ENCODE assay signal across 19 mouse cellular contexts in the genomic region with DNA sequence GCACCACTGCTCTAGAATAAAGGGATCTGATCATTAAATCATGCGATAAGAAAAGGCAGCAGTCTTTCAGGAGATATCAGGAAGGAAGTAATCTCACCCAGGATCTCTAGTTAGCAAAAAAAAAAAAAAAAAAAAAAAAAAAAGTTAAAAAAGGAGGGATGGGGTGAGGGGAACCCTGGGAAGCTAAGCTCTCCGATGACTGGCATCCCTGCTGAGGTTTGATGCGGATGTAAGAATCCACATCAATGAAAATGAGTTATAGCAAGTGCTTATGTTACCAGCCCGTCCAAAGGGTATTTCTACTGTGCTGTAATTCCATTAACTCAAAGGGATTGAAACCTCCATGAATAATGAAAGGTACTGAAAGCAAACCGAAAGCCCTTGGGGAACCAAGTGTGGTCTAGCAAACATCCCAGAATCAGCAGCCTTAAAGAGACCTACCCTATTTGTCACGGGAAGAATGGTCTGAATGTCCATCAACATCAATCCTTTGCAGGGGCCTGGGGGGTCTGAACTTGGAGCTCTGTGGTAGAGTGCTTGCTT. TPM values are rescaled to one million over a fixed set of nuclear protein-coding genes. Genes with fewer than 3 reads are reported as not detected.
DNase-seq lines count a peak whose midpoint lies in the region; ATAC-seq and TF ChIP-seq lines count a peak whose summit lies in the region.
"Had no signal": no experiment of that assay in that cellular context is flagged by ENCODE, and none has a peak within 500 bp of the region (broad histone marks: within the 10 kb centered on the region; RNA-seq: fewer than 3 reads in every experiment).

No protein-coding gene starts in this region.

- WGBS in kidney, embryonic 16.5 days, result 33% methylated on average over 6 of the region's 6 CpGs

- no peak overlapping the region for H3K4me3 ChIP-seq in kidney, embryonic 16.5 days (ENCODE audit: low read length)
- peak overlapping the region; percentile 54 for H3K4me3 ChIP-seq in testis, adult 2 months (ENCODE audit: control insufficient read depth, low read depth, low read length)
- H3K4me3 ChIP-seq: embryonic facial prominence, embryonic 13.5 days; forebrain, embryonic 12.5 days; heart, adult 2 months; heart, embryonic 15.5 days; hindbrain, embryonic 13.5 days had no signal

- ATAC-seq in kidney, embryonic 16.5 days (ENCODE audit: low FRiP score, low TSS enrichment), result no peak
- ATAC-seq: forebrain, embryonic 16.5 days had no signal

- H3K9ac ChIP-seq in kidney, embryonic 16.5 days (replicated peaks; ENCODE audit: low read length), result no peak overlapping the region
- H3K9ac ChIP-seq: embryonic facial prominence, embryonic 13.5 days; forebrain, embryonic 12.5 days; heart, embryonic 15.5 days; hindbrain, embryonic 13.5 days had no signal

- peak overlapping the region; percentile 27; the same call in 1 of the 2 replicates for H3K27ac ChIP-seq in kidney, embryonic 16.5 days (ENCODE audit: low read length)
- no peak overlapping the region for H3K27ac ChIP-seq in testis, adult 2 months (ENCODE audit: control insufficient read depth, insufficient read depth, low read depth, low read length)
- H3K27ac ChIP-seq: embryonic facial prominence, embryonic 13.5 days; forebrain, embryonic 12.5 days; heart, adult 2 months; heart, embryonic 15.5 days; hindbrain, embryonic 13.5 days had no signal

- no peaks in the 10 kb centered on the region for H3K27me3 ChIP-seq in kidney, embryonic 16.5 days (ENCODE audit: insufficient read depth, low read length)
- H3K27me3 ChIP-seq in testis, adult 2 months (ENCODE audit: control insufficient read depth, insufficient read depth, low read length), result no peaks in the 10 kb centered on the region
- H3K27me3 ChIP-seq: embryonic facial prominence, embryonic 13.5 days; forebrain, embryonic 12.5 days; heart, embryonic 15.5 days; hindbrain, embryonic 13.5 days had no signal

- H3K36me3 ChIP-seq in kidney, embryonic 16.5 days (ENCODE audit: insufficient read depth, low read length), result no peaks in the 10 kb centered on the region
- no peaks in the 10 kb centered on the region for H3K36me3 ChIP-seq in testis, adult 2 months (ENCODE audit: control insufficient read depth, insufficient read depth, low read length)
- H3K36me3 ChIP-seq: embryonic facial prominence, embryonic 13.5 days; forebrain, embryonic 12.5 days; heart, embryonic 15.5 days; hindbrain, embryonic 13.5 days had no signal

- H3K4me2 ChIP-seq in kidney, embryonic 16.5 days (replicated peaks; ENCODE audit: low read depth, low read length), result no peak overlapping the region
- H3K4me2 ChIP-seq: embryonic facial prominence, embryonic 13.5 days; forebrain, embryonic 12.5 days; heart, embryonic 11.5 days; heart, embryonic 15.5 days; hindbrain, embryonic 13.5 days had no signal

- DNase-seq in kidney, postnatal 25 days, result no peak
- no peak for DNase-seq in testis, postnatal 10 days (ENCODE audit: low spot score)
- DNase-seq in retina, embryonic 14.5 days (ENCODE audit: low spot score), result peak; percentile 59
- DNase-seq in T-cell, adult 2 months (ENCODE audit: low spot score), result no peak
- DNase-seq: adrenal gland, postnatal 10 days; cerebellum, adult 11-12 months; cerebellum, adult 9-10 months; cerebellum, postnatal 25 days; gastrocnemius, postnatal 14 days; heart, adult 2 months; heart, postnatal 14 days had no signal

- H3K9me3 ChIP-seq in kidney, embryonic 16.5 days (ENCODE audit: low read length), result no peaks in the 10 kb centered on the region
- H3K9me3 ChIP-seq: embryonic facial prominence, embryonic 13.5 days; forebrain, embryonic 12.5 days; heart, embryonic 15.5 days; hindbrain, embryonic 13.5 days had no signal

- 0 out of 2 replicates have a peak, but pooled peaks cover 3% of the 10 kb centered on the region for H3K4me1 ChIP-seq in kidney, embryonic 16.5 days (ENCODE audit: insufficient read depth, low read length)
- H3K4me1 ChIP-seq in testis, adult 2 months (ENCODE audit: control insufficient read depth, insufficient read depth, low read length), result no peaks in the 10 kb centered on the region; the same call in 1 of the 2 replicates
- H3K4me1 ChIP-seq: heart, embryonic 15.5 days had no signal

- TF ChIP-seq CTCF in testis, adult 2 months (IDR thresholded peaks at IDR 0.05; ENCODE audit: control insufficient read depth, insufficient read depth, insufficient replicate concordance, low read depth, low read length), result no peak

- no peak for TF ChIP-seq POLR2A in testis, adult 2 months (IDR thresholded peaks at IDR 0.05; ENCODE audit: control insufficient read depth, low read depth, low read length)

RNA-seq across cellular contexts. Expression of gene Nrde2, which starts 19.5 kb away (rescaled TPM):
- 18.2 and 19.1 TPM in 2 replicates for polyA plus RNA-seq in kidney, embryonic 16.5 days (2015; fragmentation: Nextera tagmentation; extraction: Ambion mirVana)
- 7.0 and 8.1 TPM in 2 replicates for polyA plus RNA-seq in testis, adult 2 months (2012; rRNA removed)

RNA-seq across cellular contexts. Expression of gene Calm1, which starts 20.3 kb away (rescaled TPM):
- polyA plus RNA-seq in kidney, embryonic 16.5 days (2015; fragmentation: Nextera tagmentation; extraction: Ambion mirVana), result 1,160 and 1,207 TPM in 2 replicates
- 331 and 365 TPM in 2 replicates for polyA plus RNA-seq in testis, adult 2 months (2012; rRNA removed)
